Mouse (Mus musculus) stomach, embryonic 15.5 days (tissue): Measurements from ENCODE around the gene Gsc. TPM values are rescaled to one million over a fixed set of nuclear protein-coding genes. Genes with fewer than 3 reads are reported as not detected.

Source experiments
- polyA plus RNA-seq: library from polyadenylated mRNA; unstranded; fragments of >200 nt; fragmentation: Nextera tagmentation; extraction: Ambion mirVana; gene quantifications from 2 replicates; pipeline ENCODE4 v1.2.1, GENCODE M21; 2015

The Gsc gene
- polyA plus RNA-seq, 1 experiment from 2014 or later, result 0.60 TPM

Other genes with a start within 250 kb of the Gsc start
- 2.0 and 3.2 TPM in 2 replicates for gene Serpina3g, start 237.1 kb downstream of the Gsc start, polyA plus RNA-seq
- 0.12 TPM in 1 of 2 replicates, not detected in the other for gene Serpina3i, start 210.2 kb downstream of the Gsc start, polyA plus RNA-seq
- gene Serpina3j, start 158.8 kb downstream of the Gsc start, polyA plus RNA-seq, result not detected in 2 replicates
- not detected in 2 replicates for gene Serpina3k, start 134.8 kb downstream of the Gsc start, polyA plus RNA-seq
- not detected in 2 replicates for gene Serpina3m, start 134.8 kb downstream of the Gsc start, polyA plus RNA-seq
- gene Serpina3n, start 66.6 kb downstream of the Gsc start, polyA plus RNA-seq, result not detected in 2 replicates